Mouse (Mus musculus) urinary bladder, adult 2 months (tissue): ENCODE measurements around the gene Thsd4. TPM values are rescaled to one million over a fixed set of nuclear protein-coding genes. Genes with fewer than 3 reads are reported as not detected.

Experiments used
- DNase-seq: peaks from one replicate; pipeline ENCODE4 v3.0.0; 2022; ENCODE audit warnings: low spot score
- polyA plus RNA-seq: library from polyadenylated mRNA; depleted of rRNA; stranded (reverse); fragments of >200 nt; gene quantifications from 2 replicates; pipeline ENCODE4 v1.2.3, GENCODE M21; 2012

Thsd4 gene
- polyA plus RNA-seq, 1 experiment = 19.5 TPM

- no peak for DNase-seq
Measured at GRCm38 (mm10) chr9:60147401-60147800, 374.4 kb downstream of the Thsd4 start.

GRCm38 (mm10) chr9:60143816-60144215 lies 378.0 kb downstream of the Thsd4 start:
- DNase-seq = no peak

- no peak for DNase-seq
Measured at GRCm38 (mm10) chr9:60141081-60141514, 380.7 kb downstream of the Thsd4 start.

GRCm38 (mm10) chr9:60140411-60140810 lies 381.4 kb downstream of the Thsd4 start:
- no peak for DNase-seq

- no peak for DNase-seq
Measured at GRCm38 (mm10) chr9:60139446-60139845, 382.4 kb downstream of the Thsd4 start.

GRCm38 (mm10) chr9:60129235-60129991 lies 392.4 kb downstream of the Thsd4 start:
- no peak for DNase-seq

GRCm38 (mm10) chr9:60126961-60127360 lies 394.9 kb downstream of the Thsd4 start:
- DNase-seq = no peak

- no peak for DNase-seq
Measured at GRCm38 (mm10) chr9:60124102-60124501, 397.7 kb downstream of the Thsd4 start.

GRCm38 (mm10) chr9:60123066-60123465 lies 398.8 kb downstream of the Thsd4 start:
- DNase-seq = no peak

GRCm38 (mm10) chr9:60119846-60120245 lies 402.0 kb downstream of the Thsd4 start:
- no peak for DNase-seq

- DNase-seq = no peak
Measured at GRCm38 (mm10) chr9:60117831-60118230, 404.0 kb downstream of the Thsd4 start.

GRCm38 (mm10) chr9:60115711-60116247 lies 406.1 kb downstream of the Thsd4 start:
- no peak for DNase-seq

- no peak for DNase-seq
Measured at GRCm38 (mm10) chr9:60115306-60115705, 406.5 kb downstream of the Thsd4 start.

- DNase-seq = no peak
Measured at GRCm38 (mm10) chr9:60110200-60110599, 411.6 kb downstream of the Thsd4 start.

- DNase-seq = no peak
Measured at GRCm38 (mm10) chr9:60106683-60107082, 415.2 kb downstream of the Thsd4 start.

GRCm38 (mm10) chr9:60106106-60106505 lies 415.7 kb downstream of the Thsd4 start:
- DNase-seq = no peak

GRCm38 (mm10) chr9:60094211-60094610 lies 427.6 kb downstream of the Thsd4 start:
- no peak for DNase-seq

- no peak for DNase-seq
Measured at GRCm38 (mm10) chr9:60092428-60092827, 429.4 kb downstream of the Thsd4 start.

- no peak for DNase-seq
Measured at GRCm38 (mm10) chr9:60089441-60089840, 432.4 kb downstream of the Thsd4 start.

- no peak for DNase-seq
Measured at GRCm38 (mm10) chr9:60088101-60088500, 433.7 kb downstream of the Thsd4 start.

- DNase-seq = no peak
Measured at GRCm38 (mm10) chr9:60082107-60082581, 439.7 kb downstream of the Thsd4 start.

- DNase-seq = no peak
Measured at GRCm38 (mm10) chr9:60077761-60078160, 444.1 kb downstream of the Thsd4 start.

- no peak for DNase-seq
Measured at GRCm38 (mm10) chr9:60076396-60076795, 445.4 kb downstream of the Thsd4 start.
